Mouse (Mus musculus) left cerebral cortex, adult 18-20 months (tissue): ENCODE measurements at regions not wholly inside any gene's neighbourhood (a gene's known extent, or its start where the extent isn't known, plus 50 kb on each side); places are given as distances from the start of the nearest gene placed in this dataset.

Experiments used
- DNase-seq, 2 experiments: peaks; one replicate each; pipeline ENCODE4 v3.0.0; 2021 to 2022; ENCODE audit warnings: low spot score in 2 of 2, mixed read lengths in 1 of 2

DNA sequence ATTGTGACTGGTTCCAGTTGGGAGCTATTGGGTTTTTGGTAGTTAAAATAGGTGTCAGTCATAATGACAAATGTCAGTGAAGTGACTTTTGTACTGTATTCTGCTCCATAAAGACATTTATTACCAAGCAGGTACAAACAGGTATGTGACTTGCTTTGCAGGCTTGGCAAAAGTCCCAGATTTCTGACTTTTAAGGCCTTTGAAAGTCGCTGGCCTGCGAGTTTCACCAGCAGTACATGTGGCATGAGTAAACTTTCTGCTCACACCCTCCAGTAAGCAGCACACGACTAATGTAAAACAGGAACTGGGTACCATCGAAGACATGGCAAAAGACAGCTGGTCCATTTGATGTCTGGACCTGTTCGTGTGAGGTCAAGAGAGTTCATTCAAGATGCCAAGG lies 659.2 kb downstream of the Zfp706 start:
- DNase-seq = no peak

DNA sequence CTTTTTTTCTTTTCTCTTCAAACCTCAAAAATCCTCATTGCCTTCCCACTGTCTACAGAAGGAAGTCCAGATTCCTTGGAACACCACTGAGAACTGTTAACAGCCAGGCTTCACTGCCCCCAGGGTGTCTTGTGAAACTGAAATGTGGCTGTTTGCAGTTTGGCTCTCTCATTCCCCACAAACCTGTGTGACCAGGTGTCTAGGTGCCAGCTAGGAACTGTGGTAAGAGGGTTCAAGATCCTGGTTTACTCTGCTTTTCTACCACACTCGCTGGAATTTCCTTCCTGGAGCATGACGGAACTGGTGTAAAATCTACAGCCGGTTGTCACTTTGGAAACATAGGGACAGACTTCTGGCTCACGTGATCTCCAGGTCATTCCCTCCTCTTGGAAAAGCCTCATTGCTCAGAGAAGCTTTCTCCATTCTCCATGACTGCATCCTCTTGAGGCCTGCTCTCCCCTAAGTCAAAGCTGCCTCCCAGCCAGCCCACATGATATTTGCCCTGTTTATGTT lies 660.2 kb downstream of the Zfp706 start:
- DNase-seq = no peak

- DNase-seq = no peak
Observed at GRCm38 (mm10) chr15:36346126-36346525, 661.4 kb downstream of the Zfp706 start.

GRCm38 (mm10) chr15:36345413-36345812 lies 662.2 kb downstream of the Zfp706 start:
- peak; percentile 39 to 52 for DNase-seq

DNA sequence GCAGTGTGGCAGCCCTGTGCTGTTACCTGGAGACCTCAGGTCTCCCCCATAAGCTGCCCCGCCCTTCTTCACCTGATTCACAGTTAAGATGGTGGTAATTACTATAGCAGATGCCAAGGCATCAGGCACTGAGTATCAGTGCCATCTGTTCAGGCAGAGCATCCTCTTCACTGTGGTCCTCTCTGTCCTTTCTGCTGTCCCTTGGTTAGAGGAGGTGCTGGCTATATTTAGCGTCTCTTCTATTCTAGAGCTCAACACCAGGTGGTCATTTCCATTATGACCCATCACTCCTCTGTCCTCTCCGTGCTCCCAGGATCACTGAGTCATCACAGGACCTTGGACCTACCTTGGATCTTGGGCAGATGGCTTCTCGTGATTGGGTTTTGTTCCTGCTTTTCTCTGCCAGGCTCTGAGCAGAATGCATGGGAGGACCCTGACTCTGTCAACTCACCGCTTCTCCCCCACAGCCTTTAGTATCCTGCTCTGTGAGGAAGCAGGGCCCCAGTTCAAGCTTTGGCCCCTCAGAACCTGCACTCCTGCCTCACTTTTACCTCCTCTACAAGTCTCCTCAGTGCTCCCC lies 667.5 kb downstream of the Zfp706 start:
- no peak for DNase-seq

DNA sequence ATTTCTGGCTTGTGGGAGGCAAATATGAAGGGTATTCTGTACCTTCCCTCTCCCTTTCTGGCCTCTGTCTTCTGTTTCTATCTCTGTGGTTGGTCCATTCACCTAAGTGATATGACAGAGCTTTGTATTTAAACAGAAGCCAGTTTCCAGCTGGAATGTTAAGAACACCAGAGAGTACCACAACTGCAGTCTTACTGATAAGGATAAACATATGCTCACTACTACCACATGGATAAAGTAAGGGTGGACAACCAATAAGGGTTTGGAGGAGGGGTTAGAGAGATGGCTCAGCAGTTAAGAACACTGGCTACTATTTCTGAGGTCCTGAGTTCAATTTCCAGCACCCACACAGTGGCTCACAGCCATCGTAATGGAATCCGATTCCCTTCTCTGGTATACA lies 668.8 kb downstream of the Zfp706 start:
- DNase-seq = no peak

- no peak for DNase-seq
Observed at GRCm38 (mm10) chr15:36336857-36337256, 670.7 kb downstream of the Zfp706 start.

- no peak for DNase-seq
Observed at GRCm38 (mm10) chr15:36335116-36335515, 672.5 kb downstream of the Zfp706 start.

- DNase-seq = no peak
Observed at GRCm38 (mm10) chr15:36334436-36335113, 673.0 kb downstream of the Zfp706 start.

GRCm38 (mm10) chr15:36333857-36334256 lies 673.7 kb downstream of the Zfp706 start:
- DNase-seq = no peak

DNA sequence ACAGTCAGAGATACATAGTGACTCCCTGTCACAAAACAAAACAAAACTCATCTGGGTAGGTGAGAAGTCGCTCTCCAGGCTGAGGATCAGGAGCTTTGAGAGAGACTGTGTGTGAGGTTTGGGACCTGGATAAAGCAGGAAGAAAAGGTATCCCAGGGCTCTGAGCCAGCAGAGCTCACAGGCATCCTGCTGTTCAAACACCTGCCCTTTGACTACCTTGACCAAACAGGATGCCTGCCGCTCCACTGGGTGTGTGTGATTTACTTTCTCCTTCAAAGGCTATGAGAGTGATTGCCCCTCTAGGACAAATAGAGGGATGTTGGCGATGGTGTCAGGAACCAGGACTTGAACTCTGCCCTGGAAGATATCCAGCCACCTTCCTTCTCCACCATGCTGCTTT lies 674.3 kb downstream of the Zfp706 start:
- no peak for DNase-seq
